ENCODE assay signal across 9 mouse cellular contexts in genomic region chr6:50187955-50188354, GRCm38 (mm10).
DNase-seq lines count a peak whose midpoint lies in the region; ATAC-seq lines count a peak whose summit lies in the region.
"Had no signal": no experiment of that assay in that cellular context is flagged by ENCODE, and none has a peak within 500 bp of the region (broad histone marks: within the 10 kb centered on the region; RNA-seq: fewer than 3 reads in every experiment).

No protein-coding gene starts in this region.

- no peaks in the 10 kb centered on the region for H3K9me3 ChIP-seq in limb, embryonic 12.5 days
- H3K9me3 ChIP-seq in limb, embryonic 10.5 days (replicated peaks), result no peaks in the 10 kb centered on the region
- H3K9me3 ChIP-seq: forebrain, embryonic 10.5 days had no signal

- no peak overlapping the region for H3K9ac ChIP-seq in limb, embryonic 12.5 days (replicated peaks)

- H3K4me3 ChIP-seq in limb, embryonic 12.5 days (replicated peaks), result no peak overlapping the region
- no peak overlapping the region for H3K4me3 ChIP-seq in limb, embryonic 10.5 days
- H3K4me3 ChIP-seq: forebrain, embryonic 10.5 days had no signal

- DNase-seq in limb, embryonic 10.5 days (ENCODE audit: low spot score), result no peak
- peak; percentile 6 for DNase-seq in MN1 (ENCODE audit: low spot score)
- DNase-seq in right cerebral cortex, postnatal 14 days, result no peak
- no peak for DNase-seq in testis, postnatal 14 days (ENCODE audit: low spot score)
- DNase-seq: spleen, adult 18-20 months had no signal

- no peak overlapping the region for H3K4me2 ChIP-seq in limb, embryonic 12.5 days

- no peak for ATAC-seq in limb, embryonic 12.5 days (ENCODE audit: insufficient number of reproducible peaks, insufficient read depth, low FRiP score, low TSS enrichment, low read depth)
- ATAC-seq in common myeloid progenitor, adult 5-6 weeks (replicated peaks; ENCODE audit: low read depth, poor library complexity, severe bottlenecking), result peak; percentile 71
- ATAC-seq in monocyte, adult 5-6 weeks (replicated peaks; ENCODE audit: insufficient number of reproducible peaks, low FRiP score, low TSS enrichment, poor library complexity, severe bottlenecking), result peak; percentile 83

- peaks cover 37% of the 10 kb centered on the region for H3K36me3 ChIP-seq in limb, embryonic 12.5 days
- H3K36me3 ChIP-seq in limb, embryonic 10.5 days, result peaks cover 40% of the 10 kb centered on the region

- 80% methylated on average over 4 of the region's 4 CpGs for WGBS in limb, embryonic 12.5 days
- 93% methylated on average over 4 of the region's 4 CpGs for WGBS in limb, embryonic 10.5 days

- H3K27ac ChIP-seq in limb, embryonic 12.5 days, result 0 out of 2 replicates have a peak overlapping the region, but pooled peaks have one; percentile 32
- H3K27ac ChIP-seq in limb, embryonic 10.5 days, result no peak overlapping the region
- H3K27ac ChIP-seq: forebrain, embryonic 10.5 days had no signal

- H3K4me1 ChIP-seq in limb, embryonic 12.5 days (replicated peaks), result no peaks in the 10 kb centered on the region
- H3K4me1 ChIP-seq in limb, embryonic 10.5 days, result no peaks in the 10 kb centered on the region

- no peaks in the 10 kb centered on the region for H3K27me3 ChIP-seq in limb, embryonic 12.5 days
- H3K27me3 ChIP-seq in limb, embryonic 10.5 days (ENCODE audit: low read depth, poor library complexity, severe bottlenecking), result no peaks in the 10 kb centered on the region
